Mouse (Mus musculus): ENCODE measurements at regions not wholly inside any gene's neighbourhood (a gene's known extent, or its start where the extent isn't known, plus 50 kb on each side); places are given as distances from the start of the nearest gene placed in this dataset.
A peak's percentile ranks its signal among the peaks of the same experiment; 100 is the strongest.

GRCm38 (mm10) chr13:80798863-80799817 is 84.0 kb upstream of the Arrdc3 start:
- DNase-seq (ENCODE audit: low spot score), result no peak

GRCm38 (mm10) chr13:80806172-80806571 is 77.0 kb upstream of the Arrdc3 start:
- peak; percentile 11 for DNase-seq (ENCODE audit: low spot score)

- no peak for DNase-seq (ENCODE audit: low spot score)
Measured at GRCm38 (mm10) chr13:80827037-80827471, 56.1 kb upstream of the Arrdc3 start.

Data from thymus, postnatal 0 days (tissue).